Comparison of ENCODE assay signal across 10 mouse cellular contexts in the genomic region with DNA sequence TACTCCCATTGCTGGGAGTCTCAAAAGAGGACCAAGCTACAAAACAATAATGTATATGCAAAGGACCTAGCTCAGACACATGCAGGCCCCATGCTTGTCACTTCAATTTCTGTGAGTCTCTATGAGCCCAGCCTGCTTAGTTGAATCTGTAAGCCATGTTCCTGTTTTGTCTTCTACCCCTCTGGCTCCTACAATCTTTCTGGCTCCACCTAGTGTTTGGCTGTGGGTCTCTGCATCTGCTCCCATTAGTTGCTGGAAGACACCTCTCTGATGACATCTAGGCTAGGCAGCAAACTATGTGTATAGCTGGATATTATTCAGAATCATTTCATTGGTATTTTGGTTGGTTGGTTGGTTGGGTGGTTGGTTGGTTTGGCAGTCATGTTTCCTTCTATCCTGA.
DNase-seq lines count a peak whose midpoint lies in the region; ATAC-seq lines count a peak whose summit lies in the region.
"Had no signal": no experiment of that assay in that cellular context is flagged by ENCODE, and none has a peak within 500 bp of the region (broad histone marks: within the 10 kb centered on the region; RNA-seq: fewer than 3 reads in every experiment).

No protein-coding gene starts in this region.

- H3K4me2 ChIP-seq in heart, embryonic 12.5 days: no peak overlapping the region
- H3K4me2 ChIP-seq in hindbrain, embryonic 16.5 days (ENCODE audit: low read length): no peak overlapping the region
- H3K4me2 ChIP-seq: heart, embryonic 13.5 days; midbrain, embryonic 15.5 days had no signal

- peaks cover 16% of the 10 kb centered on the region for H3K4me1 ChIP-seq in heart, embryonic 12.5 days (replicated peaks)
- peaks cover 8% of the 10 kb centered on the region; the same call in 1 of the 2 replicates for H3K4me1 ChIP-seq in hindbrain, embryonic 16.5 days (ENCODE audit: control insufficient read depth, insufficient read depth, low read depth, low read length)
- peaks cover 8% of the 10 kb centered on the region for H3K4me1 ChIP-seq in embryonic facial prominence, embryonic 10.5 days

- H3K9me3 ChIP-seq in heart, embryonic 12.5 days (replicated peaks): peaks cover 9% of the 10 kb centered on the region
- H3K9me3 ChIP-seq in hindbrain, embryonic 16.5 days (ENCODE audit: control insufficient read depth, low read length): no peaks in the 10 kb centered on the region
- peaks cover 5% of the 10 kb centered on the region; the same call in 1 of the 2 replicates for H3K9me3 ChIP-seq in embryonic facial prominence, embryonic 10.5 days
- H3K9me3 ChIP-seq: midbrain, embryonic 15.5 days had no signal

- peak; percentile 92 for DNase-seq in heart, adult 11 months
- peak; percentile 14 for DNase-seq in right cerebral cortex, adult 18-20 months
- DNase-seq in right cerebral cortex, postnatal 25 days: no peak
- peak; percentile 48 for DNase-seq in induced T-regulatory cell, adult 2 months (ENCODE audit: low read depth)
- peak; percentile 39 for DNase-seq in thymus, postnatal 4 days
- DNase-seq in embryonic facial prominence, embryonic 10.5 days (ENCODE audit: low spot score): no peak

- no peaks in the 10 kb centered on the region for H3K27me3 ChIP-seq in heart, embryonic 12.5 days (replicated peaks)
- H3K27me3 ChIP-seq in hindbrain, embryonic 16.5 days (replicated peaks; ENCODE audit: control insufficient read depth, insufficient read depth, low read length): no peaks in the 10 kb centered on the region
- H3K27me3 ChIP-seq in embryonic facial prominence, embryonic 10.5 days (replicated peaks; ENCODE audit: low read depth, poor library complexity, severe bottlenecking): 0 out of 2 replicates have a peak, but pooled peaks cover 6% of the 10 kb centered on the region
- H3K27me3 ChIP-seq: heart, embryonic 13.5 days; midbrain, embryonic 15.5 days had no signal

- H3K27ac ChIP-seq in heart, embryonic 12.5 days (ENCODE audit: poor library complexity, severe bottlenecking): no peak overlapping the region
- no peak overlapping the region for H3K27ac ChIP-seq in hindbrain, embryonic 16.5 days (ENCODE audit: low read depth, low read length)
- no peak overlapping the region for H3K27ac ChIP-seq in embryonic facial prominence, embryonic 10.5 days (replicated peaks)
- H3K27ac ChIP-seq: heart, embryonic 13.5 days; midbrain, embryonic 15.5 days had no signal

- no peak for ATAC-seq in heart, embryonic 12.5 days (ENCODE audit: insufficient number of reproducible peaks, low FRiP score)
- ATAC-seq in hindbrain, embryonic 16.5 days: no peak
- ATAC-seq: midbrain, embryonic 15.5 days had no signal

- no peaks in the 10 kb centered on the region for H3K36me3 ChIP-seq in heart, embryonic 12.5 days
- no peaks in the 10 kb centered on the region for H3K36me3 ChIP-seq in hindbrain, embryonic 16.5 days (ENCODE audit: control insufficient read depth, insufficient read depth, low read length)
- H3K36me3 ChIP-seq in embryonic facial prominence, embryonic 10.5 days (replicated peaks): no peaks in the 10 kb centered on the region
- H3K36me3 ChIP-seq: heart, embryonic 13.5 days; midbrain, embryonic 15.5 days had no signal

- no peak overlapping the region for H3K4me3 ChIP-seq in heart, embryonic 12.5 days
- no peak overlapping the region for H3K4me3 ChIP-seq in hindbrain, embryonic 16.5 days (ENCODE audit: low read length)
- H3K4me3 ChIP-seq in embryonic facial prominence, embryonic 10.5 days: no peak overlapping the region
- H3K4me3 ChIP-seq: heart, embryonic 13.5 days; midbrain, embryonic 15.5 days had no signal

- H3K9ac ChIP-seq in heart, embryonic 12.5 days: no peak overlapping the region
- no peak overlapping the region for H3K9ac ChIP-seq in hindbrain, embryonic 16.5 days (ENCODE audit: low read depth, low read length)
- H3K9ac ChIP-seq: heart, embryonic 13.5 days; midbrain, embryonic 15.5 days had no signal

Comparison
In these comparisons a context has a peak if more than half of its experiments do, and no peak if none do; other contexts are left out.
1. DNase-seq: peak in heart, adult 11 months (single experiment), right cerebral cortex, adult 18-20 months (single experiment), induced T-regulatory cell, adult 2 months (single experiment) and thymus, postnatal 4 days (single experiment); none in right cerebral cortex, postnatal 25 days (single experiment) and embryonic facial prominence, embryonic 10.5 days (single experiment).